Mouse (Mus musculus) lung, postnatal 4 days (tissue): Measurements from ENCODE around the gene Enah.

Experiments
- DNase-seq, 2 experiments: peaks; one replicate each; pipeline ENCODE4 v3.0.0; 2021

Enah gene

GRCm38 (mm10) chr1:182019926-182020801 lies at the start of gene Enah:
Enah (minus strand) TSS chr1:182019990.
- peak; percentile 65 to 83 for DNase-seq

- DNase-seq = peak in 1 of 2 experiments; percentile 25
Observed at GRCm38 (mm10) chr1:182068136-182068535, 48.3 kb upstream of the Enah start.

- peak in 1 of 2 experiments; percentile 53 for DNase-seq
Observed at GRCm38 (mm10) chr1:182066527-182067465, 47.0 kb upstream of the Enah start.

DNA sequence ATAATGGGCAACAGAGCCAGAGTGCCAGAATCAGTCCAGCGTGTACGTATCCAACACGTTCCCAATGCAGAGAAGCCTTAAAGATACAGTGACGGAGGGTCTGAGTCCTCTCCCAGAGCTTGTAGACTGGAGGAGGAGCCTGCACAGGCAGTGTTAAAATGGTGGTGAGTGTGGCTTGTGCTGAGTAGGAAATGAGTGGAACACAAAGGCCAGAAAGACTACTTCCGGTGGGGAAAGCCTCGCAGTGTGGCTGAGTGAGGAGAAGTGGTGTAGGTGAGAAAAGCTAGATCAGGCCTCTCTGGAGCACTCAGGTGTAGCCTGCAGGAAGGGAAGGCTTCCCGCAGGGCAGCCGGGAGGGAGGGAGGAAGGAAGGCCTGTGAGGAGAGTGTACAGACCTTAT lies 43.9 kb upstream of the Enah start:
- DNase-seq = no peak

DNA sequence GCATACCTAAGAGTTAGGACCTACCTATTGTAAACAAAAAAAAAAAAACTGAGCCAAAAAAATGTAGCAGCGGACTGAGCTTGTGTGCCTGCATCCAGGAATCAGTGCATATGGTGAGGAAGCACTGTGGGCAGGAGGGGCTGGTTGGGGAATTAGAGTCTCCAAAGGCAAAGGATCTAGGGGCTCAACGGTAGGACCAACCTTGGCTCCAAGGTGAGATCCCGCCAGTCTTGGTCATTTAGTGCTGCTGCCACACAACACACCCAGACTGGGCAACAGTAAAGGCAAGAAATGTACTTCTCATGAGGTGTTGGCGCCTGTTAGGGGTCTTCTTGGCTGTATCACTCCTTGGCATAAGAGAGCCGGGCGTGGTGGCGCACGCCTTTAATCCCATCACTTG lies 43.0 kb upstream of the Enah start:
- no peak for DNase-seq

DNA sequence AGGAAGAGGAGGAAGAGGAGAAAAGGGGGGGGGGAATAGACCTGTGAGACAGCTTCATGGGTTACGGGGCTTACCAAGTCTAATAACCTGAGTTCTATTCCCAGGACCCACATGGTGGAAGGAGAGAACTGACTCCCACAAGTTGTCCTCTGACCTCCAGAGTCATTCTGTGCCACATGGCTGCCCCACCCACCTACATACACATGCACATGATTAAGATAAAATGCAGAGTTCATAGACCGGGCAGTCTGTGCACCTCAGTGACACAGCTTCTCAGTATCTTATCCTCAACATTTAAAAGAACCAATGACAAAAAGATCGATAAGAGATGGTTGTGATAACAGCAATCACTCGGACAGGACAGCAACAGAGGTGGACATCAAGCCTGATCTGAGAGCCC lies 41.4 kb upstream of the Enah start:
- DNase-seq = no peak

- DNase-seq = no peak
Observed at GRCm38 (mm10) chr1:182059806-182060205, 40.0 kb upstream of the Enah start.

DNA sequence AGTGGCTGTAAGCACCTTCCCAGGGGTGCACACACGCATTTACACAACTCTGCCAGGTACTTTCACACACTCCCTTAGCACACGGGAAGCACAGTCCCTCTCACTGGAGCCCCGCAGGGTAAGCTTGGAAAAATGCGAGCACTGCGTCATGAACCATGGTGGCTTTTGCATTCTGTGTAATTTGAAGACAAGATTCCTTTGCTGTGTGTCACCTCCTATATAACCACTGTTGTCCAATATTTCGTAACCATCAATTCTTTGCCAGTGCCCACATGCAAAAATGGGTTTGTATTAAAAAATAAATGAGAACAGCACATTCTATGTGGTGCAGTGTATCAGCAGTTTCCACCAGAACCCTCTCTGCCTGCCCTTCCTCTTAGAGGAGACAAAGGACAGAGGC lies 38.2 kb upstream of the Enah start:
- DNase-seq = no peak

DNA sequence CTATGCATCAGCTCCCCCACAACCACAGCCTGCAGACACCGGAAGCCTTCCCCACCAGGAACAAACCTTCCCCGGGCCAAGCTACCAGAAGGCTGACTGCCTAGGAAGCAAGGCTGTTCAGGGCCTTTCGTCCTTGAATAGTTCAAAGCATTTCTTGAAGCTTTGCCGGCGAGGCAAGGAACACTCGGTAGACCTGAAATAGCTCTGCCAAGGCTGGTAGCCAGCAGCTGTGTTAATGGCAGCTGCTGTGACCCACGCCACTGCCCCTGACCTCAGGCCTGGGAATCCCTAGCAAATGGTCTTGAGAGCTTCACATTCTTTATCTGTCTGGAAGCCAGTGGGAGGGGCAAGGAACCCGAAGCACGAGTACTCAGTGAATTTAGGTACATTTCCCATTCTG lies 35.3 kb upstream of the Enah start:
- no peak for DNase-seq

- no peak for DNase-seq
Observed at GRCm38 (mm10) chr1:182054651-182055050, 34.9 kb upstream of the Enah start.

DNA sequence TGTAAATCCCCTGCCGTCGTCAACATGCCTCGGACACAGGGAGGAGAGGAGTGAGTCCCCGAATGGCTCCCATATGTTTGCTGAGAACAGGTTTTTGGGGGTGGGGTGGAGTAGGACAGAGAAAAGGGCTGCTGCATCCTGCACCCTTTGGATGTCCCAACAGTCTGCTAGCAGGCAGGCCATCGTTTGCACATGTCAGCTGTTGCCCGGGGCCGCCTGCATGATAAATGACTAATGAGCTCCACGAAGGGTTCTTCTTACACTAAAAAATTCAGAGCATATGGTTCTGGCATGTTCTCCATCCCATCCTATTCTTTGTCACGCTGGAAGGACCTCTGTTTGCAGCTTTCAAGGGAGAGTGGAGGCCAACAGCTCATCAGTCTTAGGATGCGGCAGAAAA lies 33.2 kb upstream of the Enah start:
- peak; percentile 21 to 75 for DNase-seq

GRCm38 (mm10) chr1:182052385-182052784 lies 32.6 kb upstream of the Enah start:
- DNase-seq = no peak

- no peak for DNase-seq
Observed at GRCm38 (mm10) chr1:182049813-182050212, 30.0 kb upstream of the Enah start.

DNA sequence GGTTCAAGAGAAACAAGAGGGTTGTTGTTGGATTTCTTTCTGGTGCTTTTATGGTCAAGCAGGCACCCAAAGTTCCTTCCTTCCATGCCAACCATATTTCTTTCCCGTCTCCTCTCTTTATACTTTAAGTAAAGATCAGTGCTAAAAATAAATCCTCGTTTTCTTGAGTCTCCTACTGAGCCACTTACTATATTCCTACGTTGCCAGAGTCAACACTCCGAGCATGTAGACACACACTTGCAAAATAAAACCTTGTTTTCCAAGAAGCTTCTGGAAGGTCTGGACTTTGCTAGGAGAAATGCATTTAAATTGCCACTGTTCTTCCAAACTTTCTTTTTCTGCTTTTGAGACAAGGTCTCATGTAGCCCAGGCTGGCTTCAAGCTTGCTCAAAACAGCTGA lies 28.3 kb upstream of the Enah start:
- no peak for DNase-seq

- DNase-seq = no peak
Observed at GRCm38 (mm10) chr1:182047016-182047690, 27.4 kb upstream of the Enah start.

DNA sequence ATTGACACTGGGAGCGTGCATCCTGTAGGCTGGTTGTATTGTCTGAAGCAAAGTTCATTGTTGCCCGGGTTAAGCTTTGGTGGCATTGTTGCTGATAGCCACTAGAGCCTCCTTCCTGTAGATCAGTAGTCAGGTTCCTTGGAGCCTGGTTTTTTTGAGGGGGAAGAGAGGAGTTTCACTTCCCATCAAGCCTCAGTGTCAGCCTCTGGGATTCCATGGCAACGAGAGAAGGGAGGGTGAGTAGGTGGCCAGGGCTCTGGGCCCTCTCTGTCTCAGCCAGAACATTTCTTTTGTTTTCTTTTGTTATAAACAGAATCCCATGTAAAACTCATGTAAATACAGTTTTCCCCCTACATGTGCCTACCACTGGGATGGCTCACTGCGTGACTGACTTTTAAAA lies 25.4 kb upstream of the Enah start:
- DNase-seq = no peak

- no peak for DNase-seq
Observed at GRCm38 (mm10) chr1:182040538-182040937, 20.7 kb upstream of the Enah start.

DNA sequence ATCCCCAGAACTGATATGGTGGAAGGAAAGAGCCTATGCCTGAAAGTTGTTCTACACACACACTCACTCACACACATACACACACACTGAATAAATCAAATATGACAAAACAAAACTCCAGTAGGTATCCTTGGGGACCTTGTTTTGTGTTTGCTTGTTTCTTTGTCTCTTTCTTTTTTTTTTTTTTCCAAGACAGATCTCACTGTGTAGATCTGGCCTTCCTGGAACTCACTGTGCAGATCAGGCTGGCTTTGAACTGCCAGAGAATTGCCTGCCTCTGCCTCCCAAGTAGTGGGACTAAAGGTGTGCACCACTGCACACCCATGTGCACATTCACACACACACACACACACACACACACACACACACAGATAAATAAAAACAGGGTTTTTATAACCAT lies 12.0 kb upstream of the Enah start:
- DNase-seq = no peak

DNA sequence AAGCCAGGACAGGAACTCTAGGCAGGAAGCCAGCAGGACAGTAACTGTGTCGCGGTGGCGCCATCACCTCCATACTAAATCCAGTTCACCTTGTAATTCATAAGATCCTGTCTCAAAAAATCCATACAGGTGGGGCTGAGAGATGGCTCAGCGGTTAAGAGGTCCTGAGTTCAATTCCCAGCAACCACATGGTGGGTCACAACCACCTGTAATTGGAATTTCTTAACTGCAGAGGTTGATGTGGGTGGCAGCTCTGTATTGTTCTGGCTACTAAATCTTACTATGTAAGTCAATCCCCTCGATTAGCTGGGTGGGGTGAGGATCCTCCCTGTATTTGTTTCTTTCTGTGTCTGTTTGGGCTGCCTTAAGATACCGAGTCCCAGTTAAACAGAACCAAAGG lies 11.3 kb upstream of the Enah start:
- no peak for DNase-seq

- DNase-seq = no peak
Observed at GRCm38 (mm10) chr1:182029989-182030649, 10.3 kb upstream of the Enah start.

DNA sequence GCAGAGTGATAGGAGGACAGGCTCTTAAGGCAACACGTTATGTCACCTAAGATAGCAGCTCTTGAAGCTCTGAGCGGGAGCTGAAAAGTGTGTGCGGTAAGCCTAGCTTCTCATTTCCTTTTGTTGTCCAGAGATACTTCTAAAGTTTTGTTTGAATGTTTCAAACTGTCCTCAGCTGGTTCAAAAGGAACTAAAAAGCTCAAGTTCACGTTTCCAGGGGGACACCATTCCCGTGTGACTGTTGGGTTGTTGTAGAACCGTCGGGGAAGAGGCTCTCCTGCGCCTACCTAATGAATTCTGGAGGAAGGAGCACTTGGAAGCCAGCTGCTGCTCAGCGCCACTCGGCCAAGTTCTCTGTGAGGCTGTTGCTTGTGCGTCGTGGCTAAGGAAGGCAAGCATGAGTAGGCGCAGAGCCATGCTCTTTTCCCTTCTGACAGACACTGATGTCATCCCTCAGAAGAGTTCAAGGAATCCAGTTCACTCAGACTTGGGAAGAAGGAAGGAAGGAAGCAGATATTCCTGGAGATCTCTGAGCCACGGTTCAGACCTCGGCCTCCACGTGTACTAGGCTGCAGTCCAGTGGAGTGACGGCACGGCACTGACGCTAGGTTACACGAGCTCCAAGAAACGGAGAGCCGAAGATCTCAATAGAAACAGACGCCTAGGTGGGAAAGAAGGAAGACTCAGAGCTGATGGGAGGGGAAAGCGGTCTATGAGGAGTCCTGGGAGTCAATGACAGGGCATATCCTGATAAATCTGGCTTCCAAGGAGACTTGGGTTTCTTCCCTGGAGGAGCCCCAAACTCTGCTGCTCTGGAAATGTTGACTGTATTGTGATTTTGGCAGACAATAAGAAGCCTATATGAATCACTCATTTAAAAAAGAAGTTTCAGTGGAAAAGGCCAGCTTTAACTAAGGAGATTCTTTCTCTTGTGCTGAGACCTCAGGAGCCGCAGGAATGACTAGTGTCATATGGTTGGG lies 8.7 kb upstream of the Enah start:
- DNase-seq = peak; percentile 17 to 38
